Mouse (Mus musculus) ES-E14 (cell line): Measurements from ENCODE around the gene Zfp36.

Experiments used
- CHD2 ChIP-seq: IDR thresholded peaks from 2 replicates; pipeline ENCODE4 v1.6.1; 2014; ENCODE audit warnings: mild to moderate bottlenecking, low read depth, low read length, inconsistent platforms
- ZC3H11A ChIP-seq: IDR thresholded peaks from 2 replicates; pipeline ENCODE4 v1.6.1; 2012; ENCODE audit warnings: low read depth, mild to moderate bottlenecking, inconsistent platforms, low read length, borderline replicate concordance

- TF ChIP-seq CHD2 (no peak), ZC3H11A (no peak)
Measured at GRCm38 (mm10) chr7:28360291-28360690, 19.8 kb downstream of the Zfp36 start.
